Mouse (Mus musculus): ENCODE measurements around the gene Apol9a. TPM values are rescaled to one million over a fixed set of nuclear protein-coding genes. Genes with fewer than 3 reads are reported as not detected.
"Not testable (repeated sequence)": the region's sequence is repeated elsewhere in the genome, so short reads cannot be mapped to it uniquely, and the experiment has no call there.

Gene Apol9a
- not detected in 2 replicates for polyA plus RNA-seq (2016; fragmentation: Nextera tagmentation; extraction: Ambion mirVana)

- not testable (repeated sequence) for H3K4me1 ChIP-seq (replicated peaks); H3K36me3 ChIP-seq; H3K4me3 ChIP-seq (replicated peaks); H3K27ac ChIP-seq; ATAC-seq (ENCODE audit: insufficient number of reproducible peaks, insufficient read depth, low FRiP score, low TSS enrichment, low read depth); H3K27me3 ChIP-seq; H3K9ac ChIP-seq (replicated peaks); H3K9me3 ChIP-seq; H3K4me2 ChIP-seq
- WGBS, result 89% methylated on average over 1 of the region's 4 CpGs
Measured at GRCm38 (mm10) chr15:77411035-77411434, at the start of gene Apol9a. TSS of gene Apol9a (minus strand) at chr15:77411135.

DNA sequence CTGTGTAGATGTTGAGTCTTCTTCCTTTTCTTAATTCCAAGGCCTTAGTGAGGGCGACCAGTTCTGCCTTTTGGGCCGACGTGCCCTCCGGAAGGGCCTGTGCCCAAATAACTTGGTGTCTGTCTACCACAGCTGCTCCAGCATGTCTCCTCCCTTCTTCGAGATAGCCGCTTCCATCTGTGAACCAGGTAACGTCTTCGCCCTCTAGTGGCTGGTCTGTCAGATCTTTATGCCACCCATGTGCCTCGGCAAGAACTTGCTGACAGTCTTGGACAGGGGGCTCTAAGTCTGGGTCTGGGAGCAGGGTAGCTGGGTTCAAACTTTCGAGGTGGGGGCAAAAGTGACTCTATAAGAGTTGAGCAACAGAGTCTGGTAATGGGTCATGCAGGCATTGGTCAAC is 39.0 kb upstream of the Apol9a start:
- not testable (repeated sequence) for H3K36me3 ChIP-seq; ATAC-seq (ENCODE audit: insufficient number of reproducible peaks, insufficient read depth, low FRiP score, low TSS enrichment, low read depth); H3K9me3 ChIP-seq; H3K4me3 ChIP-seq (replicated peaks); H3K4me1 ChIP-seq (replicated peaks); H3K9ac ChIP-seq (replicated peaks); H3K27me3 ChIP-seq; H3K27ac ChIP-seq; H3K4me2 ChIP-seq
- 49% methylated on average over 10 of the region's 10 CpGs for WGBS

DNA sequence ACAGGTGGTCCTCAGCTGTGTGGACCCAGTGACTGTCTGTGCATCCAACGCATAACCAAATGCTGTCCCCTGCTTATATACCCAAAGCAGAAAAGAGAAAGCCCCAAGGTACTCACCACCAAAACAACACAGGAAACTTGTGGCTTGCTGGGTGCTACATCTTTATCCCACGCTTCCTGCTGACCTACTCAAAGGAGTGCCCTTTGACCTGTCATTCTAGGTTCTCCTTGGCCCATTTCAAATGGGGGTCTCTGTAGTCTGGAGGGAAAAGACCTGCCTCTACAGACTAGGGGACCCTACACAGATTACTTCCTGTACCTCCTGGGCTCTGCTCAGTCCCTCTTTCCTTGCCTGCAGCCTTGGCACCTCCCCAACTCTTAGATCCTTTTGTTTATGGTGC is 36.5 kb upstream of the Apol9a start, which contains the start of gene Apol7b:
Apol7b (minus strand) TSS at position 101 of the 400 bp plus-strand sequence.
- H3K27me3 ChIP-seq; H3K4me1 ChIP-seq (replicated peaks); H3K36me3 ChIP-seq; H3K27ac ChIP-seq; H3K4me2 ChIP-seq; ATAC-seq (ENCODE audit: insufficient number of reproducible peaks, insufficient read depth, low FRiP score, low TSS enrichment, low read depth); H3K4me3 ChIP-seq (replicated peaks); H3K9me3 ChIP-seq; H3K9ac ChIP-seq (replicated peaks): not testable (repeated sequence)
- WGBS, result 90% methylated on average over 2 of the region's 2 CpGs

GRCm38 (mm10) chr15:77445668-77446067 is 34.7 kb upstream of the Apol9a start:
- H3K27ac ChIP-seq; H3K4me3 ChIP-seq (replicated peaks); H3K9me3 ChIP-seq; H3K36me3 ChIP-seq; H3K4me1 ChIP-seq (replicated peaks); H3K27me3 ChIP-seq; ATAC-seq (ENCODE audit: insufficient number of reproducible peaks, insufficient read depth, low FRiP score, low TSS enrichment, low read depth); H3K4me2 ChIP-seq; H3K9ac ChIP-seq (replicated peaks): not testable (repeated sequence)
- 82% methylated on average over 1 of the region's 1 CpGs for WGBS

GRCm38 (mm10) chr15:77444746-77445145 is 33.8 kb upstream of the Apol9a start:
- not testable (repeated sequence) for H3K4me2 ChIP-seq; H3K4me1 ChIP-seq (replicated peaks); H3K27ac ChIP-seq; ATAC-seq (ENCODE audit: insufficient number of reproducible peaks, insufficient read depth, low FRiP score, low TSS enrichment, low read depth); H3K27me3 ChIP-seq; H3K36me3 ChIP-seq; H3K4me3 ChIP-seq (replicated peaks); H3K9ac ChIP-seq (replicated peaks); H3K9me3 ChIP-seq
- 83% methylated on average over 8 of the region's 8 CpGs for WGBS

- not testable (repeated sequence) for H3K27me3 ChIP-seq; H3K9me3 ChIP-seq; H3K4me1 ChIP-seq (replicated peaks); H3K36me3 ChIP-seq; ATAC-seq (ENCODE audit: insufficient number of reproducible peaks, insufficient read depth, low FRiP score, low TSS enrichment, low read depth); H3K4me2 ChIP-seq; H3K4me3 ChIP-seq (replicated peaks); H3K9ac ChIP-seq (replicated peaks); H3K27ac ChIP-seq
- WGBS, result 80% methylated on average over 9 of the region's 10 CpGs
Measured at GRCm38 (mm10) chr15:77428690-77429448, 17.9 kb upstream of the Apol9a start.

- H3K9ac ChIP-seq (replicated peaks); H3K27me3 ChIP-seq; H3K27ac ChIP-seq; H3K36me3 ChIP-seq; H3K4me3 ChIP-seq (replicated peaks); H3K9me3 ChIP-seq; ATAC-seq (ENCODE audit: insufficient number of reproducible peaks, insufficient read depth, low FRiP score, low TSS enrichment, low read depth); H3K4me2 ChIP-seq; H3K4me1 ChIP-seq (replicated peaks): not testable (repeated sequence)
- WGBS, result 82% methylated on average over 3 of the region's 7 CpGs
Measured at GRCm38 (mm10) chr15:77422925-77423324, 12.0 kb upstream of the Apol9a start.

GRCm38 (mm10) chr15:77419657-77420056 is 8.7 kb upstream of the Apol9a start:
- no CpG with 5 or more reads among the region's 3 CpGs for WGBS
- H3K9me3 ChIP-seq; H3K36me3 ChIP-seq; H3K4me1 ChIP-seq (replicated peaks); ATAC-seq (ENCODE audit: insufficient number of reproducible peaks, insufficient read depth, low FRiP score, low TSS enrichment, low read depth); H3K4me3 ChIP-seq (replicated peaks); H3K9ac ChIP-seq (replicated peaks); H3K4me2 ChIP-seq; H3K27me3 ChIP-seq; H3K27ac ChIP-seq: not testable (repeated sequence)

DNA sequence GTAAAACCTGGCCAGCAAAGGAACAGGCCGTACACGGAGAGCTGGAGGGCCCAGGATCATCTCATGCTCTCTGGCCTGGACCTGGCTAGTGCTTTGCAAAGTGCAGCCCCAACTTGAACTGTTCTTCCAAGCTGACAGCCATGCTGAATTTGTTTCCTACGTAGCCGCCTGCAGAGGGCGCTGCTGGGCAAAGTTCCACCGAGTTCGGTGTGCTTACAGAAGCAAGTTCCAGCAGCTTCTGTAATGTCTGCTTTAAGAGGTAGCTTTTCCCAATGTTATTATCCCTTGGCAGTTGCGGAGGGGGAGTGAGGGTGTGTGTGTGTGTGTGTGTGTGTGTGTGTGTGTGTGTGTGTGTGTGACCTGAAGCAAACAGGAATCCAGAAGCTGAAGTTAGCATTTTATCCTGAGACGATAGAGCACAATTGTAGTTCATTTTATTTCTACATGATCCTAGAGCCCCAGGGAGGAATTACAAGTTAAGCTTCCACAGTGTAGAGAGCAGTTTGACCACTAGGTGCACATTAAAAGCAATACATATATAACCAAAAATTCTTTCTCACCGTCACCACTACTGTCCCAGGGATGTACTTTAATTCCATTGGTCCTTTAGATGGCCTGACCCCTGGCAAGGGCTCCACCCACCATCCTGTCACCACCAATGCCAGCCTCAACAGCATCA is 5.9 kb upstream of the Apol9a start:
- H3K4me3 ChIP-seq (replicated peaks); H3K4me2 ChIP-seq; H3K27me3 ChIP-seq; ATAC-seq (ENCODE audit: insufficient number of reproducible peaks, insufficient read depth, low FRiP score, low TSS enrichment, low read depth); H3K36me3 ChIP-seq; H3K9me3 ChIP-seq; H3K4me1 ChIP-seq (replicated peaks); H3K27ac ChIP-seq; H3K9ac ChIP-seq (replicated peaks): not testable (repeated sequence)
- WGBS, result 21% methylated on average over 3 of the region's 10 CpGs

DNA sequence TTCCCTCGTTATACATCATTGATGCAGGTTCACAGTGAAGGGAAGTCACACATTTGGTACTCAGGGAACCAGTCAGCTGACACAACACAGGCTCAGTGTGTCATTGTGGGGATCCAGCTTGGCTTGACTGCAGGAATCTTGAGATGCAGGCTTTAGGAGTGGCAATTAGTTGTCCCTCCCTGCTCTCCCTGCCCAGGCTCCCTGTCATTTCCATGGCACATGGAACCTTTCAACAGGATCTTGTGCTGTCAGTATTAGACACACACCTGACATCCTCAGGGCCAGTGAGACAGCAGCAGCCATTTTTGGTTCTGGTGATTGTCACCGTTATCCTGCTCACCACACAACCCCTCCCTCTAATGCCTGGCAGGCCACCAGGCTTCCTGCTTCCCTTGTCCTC is 4.7 kb upstream of the Apol9a start:
- H3K9me3 ChIP-seq; H3K4me1 ChIP-seq (replicated peaks); ATAC-seq (ENCODE audit: insufficient number of reproducible peaks, insufficient read depth, low FRiP score, low TSS enrichment, low read depth); H3K4me3 ChIP-seq (replicated peaks); H3K4me2 ChIP-seq; H3K36me3 ChIP-seq; H3K27me3 ChIP-seq; H3K27ac ChIP-seq; H3K9ac ChIP-seq (replicated peaks): not testable (repeated sequence)
- WGBS, result 69% methylated on average over 2 of the region's 2 CpGs

GRCm38 (mm10) chr15:77412695-77413094 is 1.8 kb upstream of the Apol9a start:
- not testable (repeated sequence) for H3K36me3 ChIP-seq; H3K9ac ChIP-seq (replicated peaks); H3K4me2 ChIP-seq; H3K9me3 ChIP-seq; ATAC-seq (ENCODE audit: insufficient number of reproducible peaks, insufficient read depth, low FRiP score, low TSS enrichment, low read depth); H3K27ac ChIP-seq; H3K27me3 ChIP-seq; H3K4me1 ChIP-seq (replicated peaks); H3K4me3 ChIP-seq (replicated peaks)
- 34% methylated on average over 4 of the region's 4 CpGs for WGBS

GRCm38 (mm10) chr15:77406370-77406769 is 4.6 kb downstream of the Apol9a start:
- H3K4me2 ChIP-seq; H3K27ac ChIP-seq; H3K36me3 ChIP-seq; H3K9ac ChIP-seq (replicated peaks); H3K4me3 ChIP-seq (replicated peaks); H3K9me3 ChIP-seq; ATAC-seq (ENCODE audit: insufficient number of reproducible peaks, insufficient read depth, low FRiP score, low TSS enrichment, low read depth); H3K27me3 ChIP-seq; H3K4me1 ChIP-seq (replicated peaks): not testable (repeated sequence)
- 88% methylated on average over 10 of the region's 10 CpGs for WGBS
